Mouse (Mus musculus) embryonic facial prominence, embryonic 14.5 days (tissue): ENCODE measurements around the gene Hnrnph2. TPM values are rescaled to one million over a fixed set of nuclear protein-coding genes. Genes with fewer than 3 reads are reported as not detected.

ENCODE experiments used
- ATAC-seq: fragments of 200-750 bp; cut with Nextera tagmentation; 2 replicates; pipeline ENCODE4 v1.8.0; 2017; ENCODE audit warnings: low read depth, moderate number of reproducible peaks, moderate TSS enrichment
- DNase-seq: peaks from one replicate; pipeline ENCODE4 v3.0.0-alpha.2; 2015; ENCODE audit warnings: low spot score
- H3K27ac ChIP-seq: fragments of 300-500 bp; sonication (generic); replicated peaks from 2 replicates; pipeline ENCODE4 v1.5.1; 2014; ENCODE audit warnings: low read depth, mild to moderate bottlenecking, low read length, moderate library complexity
- H3K27me3 ChIP-seq: fragments of 300-500 bp; sonication (generic); replicated peaks from 2 replicates; pipeline ENCODE4 v1.6.1; 2014; ENCODE audit warnings: low read length; ENCODE audit not compliant: control insufficient read depth, insufficient read depth
- H3K36me3 ChIP-seq: fragments of 300-500 bp; sonication (generic); 2 replicates; pipeline ENCODE4 v1.6.1; 2014; ENCODE audit warnings: low read length, mixed read lengths; ENCODE audit not compliant: control insufficient read depth, insufficient read depth
- H3K4me1 ChIP-seq: fragments of 300-500 bp; sonication (generic); 2 replicates; pipeline ENCODE4 v1.6.1; 2014; ENCODE audit warnings: antibody characterized with exemption, low read length; ENCODE audit not compliant: control insufficient read depth, insufficient read depth
- H3K4me2 ChIP-seq: fragments of 300-500 bp; sonication (generic); 2 replicates; pipeline ENCODE4 v1.6.1; 2014; ENCODE audit warnings: low read depth, mild to moderate bottlenecking, low read length, moderate library complexity, mixed read lengths
- H3K4me3 ChIP-seq: fragments of 300-500 bp; sonication (generic); 2 replicates; pipeline ENCODE4 v1.5.1; 2014; ENCODE audit warnings: low read depth, mild to moderate bottlenecking, low read length
- H3K9ac ChIP-seq: fragments of 300-500 bp; sonication (generic); 2 replicates; pipeline ENCODE4 v1.6.1; 2014; ENCODE audit warnings: low read depth, mild to moderate bottlenecking, low read length, moderate library complexity, mixed read lengths
- H3K9me3 ChIP-seq: fragments of 300-500 bp; sonication (generic); 2 replicates; pipeline ENCODE4 v1.6.1; 2016; ENCODE audit warnings: low read length; ENCODE audit not compliant: control insufficient read depth
- WGBS: fragments of 180-500 bp; shearing (Covaris S2); extraction: QIAGEN DNeasy Blood & Tissue Kit; methylation state at CpG from one replicate; pipeline ENCODE4 v1.1.7; 2014; 5-methylcytosine and 5-hydroxymethylcytosine counted together
- polyA plus RNA-seq: library from polyadenylated mRNA; unstranded; fragments of >200 nt; fragmentation: Nextera tagmentation; extraction: Ambion mirVana; gene quantifications from 2 replicates; pipeline ENCODE4 v1.2.1, GENCODE M21; 2014

Hnrnph2 gene
- polyA plus RNA-seq, 1 experiment from 2014 or later = 93.9 TPM

DNA sequence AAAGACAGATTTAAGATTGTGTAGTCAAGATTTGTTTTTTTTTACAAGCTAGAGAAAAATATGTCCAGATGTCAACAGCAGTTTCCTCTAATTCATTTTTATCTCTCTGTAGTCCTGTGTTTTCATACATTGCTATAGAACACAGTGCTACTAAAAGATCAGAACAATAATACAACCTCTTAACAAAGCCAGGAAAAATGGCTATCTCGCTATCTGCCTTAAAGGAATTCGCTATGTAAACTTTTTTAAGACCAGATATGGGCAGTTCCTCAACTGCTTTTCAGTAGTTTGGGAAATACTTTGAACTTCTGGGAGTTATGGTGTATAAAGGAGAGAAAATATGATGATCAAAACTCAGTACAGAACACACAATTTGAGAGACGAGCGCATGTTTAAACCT lies 22.4 kb downstream of the Hnrnph2 start:
- Histone ChIP-seq H3K9ac (no peak overlapping the region), H3K27ac (no peak overlapping the region), H3K4me3 (no peak overlapping the region), H3K4me2 (no peak overlapping the region), H3K36me3 (no peaks in the 10 kb centered on the region), H3K27me3 (no peaks in the 10 kb centered on the region), H3K4me1 (no peaks in the 10 kb centered on the region), H3K9me3 (no peaks in the 10 kb centered on the region)
- 83% methylated on average over 4 of the region's 4 CpGs for WGBS
- DNase-seq = no peak
- no peak for ATAC-seq

DNA sequence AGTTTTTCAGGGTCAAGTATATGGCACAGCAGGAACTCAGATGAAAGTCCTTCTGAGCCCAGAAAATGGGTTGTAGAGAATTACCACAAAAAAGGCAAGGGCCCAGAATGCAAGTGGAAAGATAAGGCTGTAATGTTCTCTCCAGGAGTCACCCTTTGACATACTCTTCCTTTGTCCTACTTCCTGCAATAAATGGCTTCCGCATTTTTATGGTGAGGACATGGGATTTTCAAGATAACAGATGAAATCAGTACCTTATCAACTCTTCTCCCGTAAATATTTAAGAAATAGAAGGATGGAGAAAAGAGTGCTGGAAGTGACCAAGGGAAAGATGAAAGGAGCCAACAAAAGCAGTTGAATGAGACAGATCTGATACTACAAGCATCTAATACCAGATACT lies 27.2 kb downstream of the Hnrnph2 start:
- H3K4me3 ChIP-seq = no peak overlapping the region
- no peak overlapping the region for H3K9ac ChIP-seq
- H3K27me3 ChIP-seq = no peaks in the 10 kb centered on the region
- H3K4me2 ChIP-seq = no peak overlapping the region
- H3K9me3 ChIP-seq = no peaks in the 10 kb centered on the region
- ATAC-seq (no peak), DNase-seq (no peak)
- H3K4me1 ChIP-seq = no peaks in the 10 kb centered on the region
- H3K27ac ChIP-seq = no peak overlapping the region
- WGBS = 81% methylated on average over 2 of the region's 2 CpGs
- no peaks in the 10 kb centered on the region for H3K36me3 ChIP-seq

DNA sequence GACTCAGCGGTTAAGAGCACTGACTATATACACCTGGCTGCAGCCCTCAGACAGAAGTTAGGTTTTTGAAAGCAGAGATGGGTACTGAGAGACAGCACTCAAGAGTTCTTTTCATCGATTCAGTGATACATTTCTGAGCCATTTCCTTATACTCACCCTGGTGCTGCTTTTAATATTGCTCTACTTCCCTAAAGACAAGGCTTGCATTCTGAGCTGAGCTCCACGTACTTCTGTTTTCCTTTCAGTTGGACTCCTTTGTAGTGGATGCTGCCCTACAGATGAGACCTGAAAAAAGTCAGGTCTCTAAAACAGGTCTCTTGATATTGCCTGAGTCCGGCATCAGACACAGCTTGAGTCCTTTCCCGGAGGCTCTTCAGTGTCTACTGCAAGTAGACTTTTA lies 31.7 kb downstream of the Hnrnph2 start:
- 94% methylated on average over 5 of the region's 5 CpGs for whole genome bisulfite sequencing
- Histone ChIP-seq H3K9me3 (no peaks in the 10 kb centered on the region), H3K4me3 (no peak overlapping the region), H3K27me3 (no peaks in the 10 kb centered on the region), H3K4me1 (no peaks in the 10 kb centered on the region), H3K36me3 (no peaks in the 10 kb centered on the region), H3K4me2 (no peak overlapping the region), H3K27ac (no peak overlapping the region), H3K9ac (no peak overlapping the region)
- no peak for ATAC-seq
- DNase-seq = no peak

DNA sequence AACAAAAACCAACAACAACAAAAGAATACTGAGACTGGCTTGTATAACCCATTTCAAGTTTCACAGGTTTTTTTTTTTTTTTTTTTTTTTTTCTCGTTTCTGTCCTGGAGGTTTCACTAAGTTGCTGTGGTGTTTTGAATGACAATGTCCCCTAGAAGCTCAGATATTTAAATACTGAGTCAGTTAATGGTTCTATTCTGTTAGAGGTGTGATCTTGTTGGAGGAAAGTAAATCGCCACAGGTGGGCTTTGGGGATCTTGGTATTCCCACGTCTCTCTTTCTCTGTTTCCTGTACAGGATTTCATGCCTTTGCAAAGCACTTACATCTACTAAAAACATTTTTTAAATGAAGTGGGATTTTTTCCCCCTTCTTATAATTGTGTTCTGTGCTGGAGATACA lies 34.1 kb downstream of the Hnrnph2 start:
- Histone ChIP-seq H3K27me3 (no peaks in the 10 kb centered on the region), H3K9me3 (no peaks in the 10 kb centered on the region), H3K4me3 (no peak overlapping the region), H3K9ac (no peak overlapping the region), H3K36me3 (no peaks in the 10 kb centered on the region), H3K4me2 (no peak overlapping the region), H3K27ac (no peak overlapping the region), H3K4me1 (no peaks in the 10 kb centered on the region)
- 53% methylated on average over 3 of the region's 3 CpGs for WGBS
- ATAC-seq = no peak
- no peak for DNase-seq

DNA sequence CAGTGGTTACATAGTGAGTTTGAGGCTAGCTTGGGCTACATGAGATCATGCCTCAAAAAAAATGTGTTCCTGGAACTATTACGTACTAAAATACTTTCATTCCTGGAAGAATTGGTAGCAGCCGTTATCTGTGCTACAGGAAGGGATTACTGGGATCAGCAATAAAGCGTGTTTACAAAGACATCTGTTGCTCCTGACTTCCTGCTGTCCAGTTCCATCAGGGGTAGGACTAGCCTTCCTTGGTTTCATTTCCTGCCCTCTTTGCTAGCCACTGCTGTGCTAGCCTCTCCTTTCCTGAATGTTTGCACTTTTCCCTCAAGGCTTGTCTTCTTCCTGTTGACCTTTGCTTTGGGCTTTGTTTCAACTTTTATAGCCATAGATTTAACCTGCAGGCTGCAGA lies 34.9 kb downstream of the Hnrnph2 start:
- 54% methylated on average over 3 of the region's 3 CpGs for WGBS

DNA sequence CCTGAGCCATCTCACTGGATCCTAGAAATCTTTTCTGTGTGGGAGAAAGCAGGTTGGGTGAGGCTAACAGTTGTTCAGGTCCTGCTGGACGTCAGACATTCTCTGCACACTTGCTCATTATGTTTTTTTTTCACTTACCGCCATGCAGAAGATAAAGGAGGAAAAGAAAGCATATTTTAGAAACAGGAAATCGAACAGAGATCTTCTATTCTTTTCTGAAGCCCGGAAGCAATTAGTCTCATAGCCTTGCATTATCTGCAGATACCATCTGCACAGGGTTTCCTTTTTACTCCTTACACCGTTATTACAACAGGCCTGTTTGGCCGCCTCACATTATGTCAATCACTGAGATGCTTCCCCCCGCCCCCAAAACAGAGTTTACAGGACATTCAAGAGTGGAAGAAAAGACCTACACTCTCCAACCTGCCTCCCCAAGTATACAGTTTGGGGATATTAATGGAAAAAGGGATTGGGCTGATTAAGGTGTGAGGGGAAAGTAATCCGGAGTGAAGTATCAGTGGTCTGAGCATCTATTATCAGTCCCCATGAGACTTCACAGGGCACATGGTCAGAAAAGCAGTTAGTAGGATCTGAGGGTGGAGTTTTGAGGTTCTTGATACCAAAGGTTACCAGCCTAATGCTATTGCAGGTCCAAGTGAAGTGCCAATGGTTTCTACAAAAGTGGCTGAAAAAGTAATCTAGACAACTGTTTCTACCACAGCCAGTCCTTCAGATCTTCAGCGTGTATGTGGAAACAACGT lies 40.2 kb downstream of the Hnrnph2 start:
- Histone ChIP-seq H3K4me2 (no peak overlapping the region), H3K36me3 (no peaks in the 10 kb centered on the region), H3K9me3 (no peaks in the 10 kb centered on the region), H3K4me3 (no peak overlapping the region), H3K9ac (no peak overlapping the region), H3K27ac (no peak overlapping the region), H3K27me3 (no peaks in the 10 kb centered on the region), H3K4me1 (no peaks in the 10 kb centered on the region)
- DNase-seq (no peak), ATAC-seq (no peak)
- WGBS = 65% methylated on average over 10 of the region's 10 CpGs

More for the DNA sequence above, 34.9 kb downstream of the Hnrnph2 start:
- peak; percentile 11 for DNase-seq
- H3K27ac ChIP-seq = no peak overlapping the region
- no peaks in the 10 kb centered on the region for H3K36me3 ChIP-seq
- H3K9me3 ChIP-seq = no peaks in the 10 kb centered on the region
- H3K27me3 ChIP-seq = no peaks in the 10 kb centered on the region
- no peaks in the 10 kb centered on the region for H3K4me1 ChIP-seq
- no peak overlapping the region for H3K4me3 ChIP-seq
- H3K4me2 ChIP-seq = no peak overlapping the region
- ATAC-seq = no peak
- no peak overlapping the region for H3K9ac ChIP-seq

DNA sequence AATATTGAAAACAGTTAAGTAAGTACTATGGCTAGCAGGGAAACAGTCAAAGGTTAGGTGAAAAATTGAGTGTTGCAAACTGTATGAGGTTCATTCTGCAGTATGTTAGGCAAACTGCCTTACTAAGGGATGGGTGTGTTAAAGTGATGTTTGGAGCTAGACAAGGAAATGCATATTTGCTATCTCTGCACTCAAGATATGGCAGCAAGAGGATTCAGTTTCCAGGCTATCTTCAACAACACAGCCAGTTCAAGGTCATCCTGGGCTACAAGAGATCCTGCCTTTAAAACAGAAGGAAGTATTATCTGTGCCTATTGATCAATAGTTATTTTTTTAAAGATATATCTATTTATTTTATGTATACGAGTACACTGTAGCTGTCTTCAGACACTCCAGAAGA lies 45.4 kb downstream of the Hnrnph2 start:
- Histone ChIP-seq H3K36me3 (no peaks in the 10 kb centered on the region), H3K27me3 (no peaks in the 10 kb centered on the region), H3K4me1 (no peaks in the 10 kb centered on the region), H3K27ac (no peak overlapping the region), H3K9me3 (no peaks in the 10 kb centered on the region), H3K9ac (no peak overlapping the region), H3K4me2 (no peak overlapping the region), H3K4me3 (no peak overlapping the region)
- no peak for ATAC-seq
- 82% methylated on average over 1 of the region's 1 CpGs for WGBS
- DNase-seq = no peak

DNA sequence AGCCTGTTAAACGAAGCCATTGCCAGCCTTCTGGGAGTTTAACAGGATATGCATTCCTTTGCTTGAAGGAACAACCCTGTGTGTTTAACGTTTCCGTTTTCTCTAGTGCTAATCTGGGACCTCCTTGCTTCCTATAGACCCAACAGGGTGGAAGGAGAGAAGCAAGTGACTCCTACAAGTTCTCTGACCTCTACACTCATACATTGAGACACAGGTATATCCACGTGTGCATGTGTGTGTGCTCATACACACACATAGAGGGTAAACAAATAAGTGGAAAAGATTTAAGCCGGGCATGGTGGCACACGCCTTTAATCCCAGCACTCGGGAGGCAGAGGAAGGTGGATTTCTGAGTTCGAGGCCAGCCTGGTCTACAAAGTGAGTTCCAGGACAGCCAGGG lies 46.4 kb downstream of the Hnrnph2 start:
- no peak for ATAC-seq

DNA sequence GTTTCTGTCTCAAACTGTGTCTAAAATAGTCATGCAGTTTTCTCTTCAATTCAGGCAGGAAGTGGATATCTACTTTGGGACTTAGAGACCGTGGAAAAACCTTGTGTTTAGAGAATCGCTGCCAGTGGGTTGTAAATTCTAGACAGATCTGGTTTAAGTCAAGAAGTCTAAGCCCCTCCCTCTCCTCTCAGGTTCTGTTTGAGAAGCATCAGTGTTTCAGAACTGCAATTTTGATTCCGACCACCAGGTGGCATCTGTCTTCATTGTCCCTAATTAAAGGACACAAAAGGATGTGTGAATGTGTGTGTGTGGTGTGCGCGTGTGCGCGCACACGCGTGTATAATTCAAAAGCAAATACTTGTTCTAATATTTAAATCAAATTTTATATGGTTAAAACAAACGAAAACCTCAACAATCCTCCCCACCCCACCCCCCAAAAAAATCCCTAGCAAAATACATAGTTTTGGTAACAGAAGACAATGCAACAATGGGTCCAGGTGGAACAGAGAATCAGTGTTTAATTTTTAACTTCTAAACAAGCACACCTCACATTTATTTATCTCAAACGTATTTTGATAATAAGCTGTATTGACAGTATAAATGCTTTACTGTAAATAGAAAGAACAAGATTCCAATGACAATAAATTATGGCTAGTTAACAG lies 47.2 kb downstream of the Hnrnph2 start:
- Histone ChIP-seq H3K4me3 (no peak overlapping the region), H3K36me3 (no peaks in the 10 kb centered on the region), H3K9me3 (no peaks in the 10 kb centered on the region), H3K4me1 (no peaks in the 10 kb centered on the region), H3K27ac (no peak overlapping the region; the same call in 1 of the 2 replicates), H3K9ac (no peak overlapping the region), H3K4me2 (no peak overlapping the region), H3K27me3 (no peaks in the 10 kb centered on the region)
- DNase-seq (peak; percentile 94), ATAC-seq (peak; percentile 75; the same call in 1 of the 2 replicates)
- WGBS = 22% methylated on average over 11 of the region's 11 CpGs

More for the DNA sequence above, 46.4 kb downstream of the Hnrnph2 start:
- 65% methylated on average over 8 of the region's 8 CpGs for WGBS
- no peaks in the 10 kb centered on the region for H3K27me3 ChIP-seq
- no peak for DNase-seq
- H3K27ac ChIP-seq = no peak overlapping the region
- H3K4me3 ChIP-seq = no peak overlapping the region
- no peaks in the 10 kb centered on the region for H3K36me3 ChIP-seq
- no peak overlapping the region for H3K9ac ChIP-seq
- H3K4me1 ChIP-seq = no peaks in the 10 kb centered on the region
- H3K9me3 ChIP-seq = no peaks in the 10 kb centered on the region
- no peak overlapping the region for H3K4me2 ChIP-seq
